Mouse (Mus musculus): ENCODE data around the gene Smox.

- no peak for TF ChIP-seq POLR2A (IDR thresholded peaks at IDR 0.05; ENCODE audit: borderline replicate concordance, control insufficient read depth, low read depth, low read length)
- TF ChIP-seq CTCF (IDR thresholded peaks at IDR 0.05; ENCODE audit: control insufficient read depth, insufficient read depth, low read length) = no peak
Measured at GRCm38 (mm10) chr2:131505431-131505830, 14.1 kb downstream of the Smox start.

All from bone marrow, adult 2 months (tissue).